Mouse (Mus musculus): ENCODE measurements at regions not wholly inside any gene's neighbourhood (a gene's known extent, or its start where the extent isn't known, plus 50 kb on each side); places are given as distances from the start of the nearest gene placed in this dataset.

- 79% methylated on average over 7 of the region's 7 CpGs for WGBS
- no peak overlapping the region for H3K27ac ChIP-seq (replicated peaks in 1 of 2; ENCODE audit: control insufficient read depth in 1 of 2, insufficient read depth in 1 of 2, low read depth in 2 of 2, low read length in 2 of 2)
- no peak for ATAC-seq (ENCODE audit: insufficient number of reproducible peaks, insufficient read depth, low FRiP score, low read depth)
These were observed 107.2 kb upstream of the Id4 start for GRCm38 (mm10) chr13:48153684-48154413.

GRCm38 (mm10) chr13:48154414-48155105 is 106.5 kb upstream of the Id4 start:
- Histone ChIP-seq H3K27me3 (ENCODE audit: control insufficient read depth, insufficient read depth, low read length) (no peaks in the 10 kb centered on the region), H3K4me3 (ENCODE audit: control insufficient read depth in 1 of 2, insufficient read depth in 1 of 2, low read depth in 1 of 2, low read length in 2 of 2) (no peak overlapping the region), H3K27ac (replicated peaks in 1 of 2; ENCODE audit: control insufficient read depth in 1 of 2, insufficient read depth in 1 of 2, low read depth in 2 of 2, low read length in 2 of 2) (no peak overlapping the region), H3K4me1 (ENCODE audit: control insufficient read depth in 2 of 2, insufficient read depth in 2 of 2, low read length in 2 of 2) (peaks cover 4 to 8% of the 10 kb centered on the region in 2 experiments; a peak in 2 of 4 replicates), H3K36me3 (ENCODE audit: control insufficient read depth, insufficient read depth, low read length) (no peaks in the 10 kb centered on the region), H3K4me2 (ENCODE audit: low read length) (no peak overlapping the region), H3K9ac (ENCODE audit: low read length) (no peak overlapping the region), H3K9me3 (ENCODE audit: control insufficient read depth, low read length) (no peaks in the 10 kb centered on the region)
- ATAC-seq (ENCODE audit: insufficient number of reproducible peaks, insufficient read depth, low FRiP score, low read depth), result no peak
- 61% methylated on average over 6 of the region's 6 CpGs for WGBS

More at GRCm38 (mm10) chr13:48153684-48154413, 107.2 kb upstream of the Id4 start:
- Histone ChIP-seq H3K4me2 (ENCODE audit: low read length) (no peak overlapping the region), H3K9ac (ENCODE audit: low read length) (no peak overlapping the region), H3K36me3 (ENCODE audit: control insufficient read depth, insufficient read depth, low read length) (no peaks in the 10 kb centered on the region), H3K27me3 (ENCODE audit: control insufficient read depth, insufficient read depth, low read length) (no peaks in the 10 kb centered on the region), H3K9me3 (ENCODE audit: control insufficient read depth, low read length) (no peaks in the 10 kb centered on the region), H3K4me1 (ENCODE audit: control insufficient read depth in 2 of 2, insufficient read depth in 2 of 2, low read length in 2 of 2) (peaks cover 0 to 5% of the 10 kb centered on the region in 2 experiments; a peak in 1 of 4 replicates), H3K4me3 (ENCODE audit: control insufficient read depth in 1 of 2, insufficient read depth in 1 of 2, low read depth in 1 of 2, low read length in 2 of 2) (no peak overlapping the region)

GRCm38 (mm10) chr13:48159020-48159910 is 101.8 kb upstream of the Id4 start:
- Histone ChIP-seq H3K4me3 (ENCODE audit: control insufficient read depth in 1 of 2, insufficient read depth in 1 of 2, low read depth in 1 of 2, low read length in 2 of 2) (peak overlapping the region; percentile 19 to 26), H3K27ac (replicated peaks in 1 of 2; ENCODE audit: control insufficient read depth in 1 of 2, insufficient read depth in 1 of 2, low read depth in 2 of 2, low read length in 2 of 2) (peak overlapping the region; percentile 42 to 48), H3K4me1 (ENCODE audit: control insufficient read depth in 2 of 2, insufficient read depth in 2 of 2, low read length in 2 of 2) (peaks cover 4 to 8% of the 10 kb centered on the region in 2 experiments; a peak in 2 of 4 replicates), H3K9ac (ENCODE audit: low read length) (peak overlapping the region; percentile 7; the same call in 1 of the 2 replicates), H3K9me3 (ENCODE audit: control insufficient read depth, low read length) (no peaks in the 10 kb centered on the region), H3K36me3 (ENCODE audit: control insufficient read depth, insufficient read depth, low read length) (no peaks in the 10 kb centered on the region), H3K4me2 (ENCODE audit: low read length) (peak overlapping the region; percentile 55), H3K27me3 (ENCODE audit: control insufficient read depth, insufficient read depth, low read length) (no peaks in the 10 kb centered on the region)
- ATAC-seq (ENCODE audit: insufficient number of reproducible peaks, insufficient read depth, low FRiP score, low read depth), result no peak
- WGBS, result 16% methylated on average over 15 of the region's 15 CpGs

- Histone ChIP-seq H3K27ac (replicated peaks in 1 of 2; ENCODE audit: control insufficient read depth in 1 of 2, insufficient read depth in 1 of 2, low read depth in 2 of 2, low read length in 2 of 2) (no peak overlapping the region), H3K4me3 (ENCODE audit: control insufficient read depth in 1 of 2, insufficient read depth in 1 of 2, low read depth in 1 of 2, low read length in 2 of 2) (no peak overlapping the region), H3K9ac (ENCODE audit: low read length) (no peak overlapping the region), H3K4me1 (ENCODE audit: control insufficient read depth in 2 of 2, insufficient read depth in 2 of 2, low read length in 2 of 2) (peaks cover 4 to 8% of the 10 kb centered on the region in 2 experiments; a peak in 2 of 4 replicates), H3K9me3 (ENCODE audit: control insufficient read depth, low read length) (no peaks in the 10 kb centered on the region), H3K4me2 (ENCODE audit: low read length) (no peak overlapping the region), H3K27me3 (ENCODE audit: control insufficient read depth, insufficient read depth, low read length) (no peaks in the 10 kb centered on the region), H3K36me3 (ENCODE audit: control insufficient read depth, insufficient read depth, low read length) (no peaks in the 10 kb centered on the region)
- WGBS, result 70% methylated on average over 5 of the region's 5 CpGs
- no peak for ATAC-seq (ENCODE audit: insufficient number of reproducible peaks, insufficient read depth, low FRiP score, low read depth)
These were observed 100.9 kb upstream of the Id4 start for GRCm38 (mm10) chr13:48160161-48160560.

- H3K4me2 ChIP-seq (ENCODE audit: low read length), result no peak overlapping the region
- no peak overlapping the region for H3K27ac ChIP-seq (replicated peaks in 1 of 2; ENCODE audit: control insufficient read depth in 1 of 2, insufficient read depth in 1 of 2, low read depth in 2 of 2, low read length in 2 of 2)
- no peaks in the 10 kb centered on the region for H3K9me3 ChIP-seq (ENCODE audit: control insufficient read depth, low read length)
- H3K27me3 ChIP-seq (ENCODE audit: control insufficient read depth, insufficient read depth, low read length), result no peaks in the 10 kb centered on the region
- H3K4me3 ChIP-seq (ENCODE audit: control insufficient read depth in 1 of 2, insufficient read depth in 1 of 2, low read depth in 1 of 2, low read length in 2 of 2), result no peak overlapping the region
- no peaks in the 10 kb centered on the region for H3K36me3 ChIP-seq (ENCODE audit: control insufficient read depth, insufficient read depth, low read length)
- no peak overlapping the region for H3K9ac ChIP-seq (ENCODE audit: low read length)
- 89% methylated on average over 9 of the region's 9 CpGs for WGBS
- ATAC-seq (ENCODE audit: insufficient number of reproducible peaks, insufficient read depth, low FRiP score, low read depth), result no peak
- peaks cover 7 to 14% of the 10 kb centered on the region in 2 experiments; a peak in 3 of 4 replicates for H3K4me1 ChIP-seq (ENCODE audit: control insufficient read depth in 2 of 2, insufficient read depth in 2 of 2, low read length in 2 of 2)
These were observed 99.7 kb upstream of the Id4 start for GRCm38 (mm10) chr13:48161339-48161738.

GRCm38 (mm10) chr13:48164586-48164985 is 96.4 kb upstream of the Id4 start:
- Histone ChIP-seq H3K4me3 (ENCODE audit: control insufficient read depth in 1 of 2, insufficient read depth in 1 of 2, low read depth in 1 of 2, low read length in 2 of 2) (no peak overlapping the region), H3K27me3 (ENCODE audit: control insufficient read depth, insufficient read depth, low read length) (no peaks in the 10 kb centered on the region), H3K4me2 (ENCODE audit: low read length) (no peak overlapping the region), H3K4me1 (ENCODE audit: control insufficient read depth in 2 of 2, insufficient read depth in 2 of 2, low read length in 2 of 2) (peaks cover 7 to 14% of the 10 kb centered on the region in 2 experiments; a peak in 3 of 4 replicates), H3K9me3 (ENCODE audit: control insufficient read depth, low read length) (no peaks in the 10 kb centered on the region), H3K27ac (replicated peaks in 1 of 2; ENCODE audit: control insufficient read depth in 1 of 2, insufficient read depth in 1 of 2, low read depth in 2 of 2, low read length in 2 of 2) (no peak overlapping the region), H3K36me3 (ENCODE audit: control insufficient read depth, insufficient read depth, low read length) (no peaks in the 10 kb centered on the region), H3K9ac (ENCODE audit: low read length) (no peak overlapping the region)
- WGBS, result 90% methylated on average over 6 of the region's 6 CpGs
- ATAC-seq (ENCODE audit: insufficient number of reproducible peaks, insufficient read depth, low FRiP score, low read depth), result no peak

GRCm38 (mm10) chr13:48165838-48166237 is 95.2 kb upstream of the Id4 start:
- H3K9me3 ChIP-seq (ENCODE audit: control insufficient read depth, low read length), result no peaks in the 10 kb centered on the region
- H3K4me2 ChIP-seq (ENCODE audit: low read length), result no peak overlapping the region
- no peak overlapping the region for H3K9ac ChIP-seq (ENCODE audit: low read length)
- H3K36me3 ChIP-seq (ENCODE audit: control insufficient read depth, insufficient read depth, low read length), result no peaks in the 10 kb centered on the region
- H3K27me3 ChIP-seq (ENCODE audit: control insufficient read depth, insufficient read depth, low read length), result no peaks in the 10 kb centered on the region
- peak overlapping the region in 1 of 2 experiments; percentile 15; a peak in 1 of 4 replicates for H3K27ac ChIP-seq (replicated peaks in 1 of 2; ENCODE audit: control insufficient read depth in 1 of 2, insufficient read depth in 1 of 2, low read depth in 2 of 2, low read length in 2 of 2)
- peaks cover 7 to 14% of the 10 kb centered on the region in 2 experiments; a peak in 3 of 4 replicates for H3K4me1 ChIP-seq (ENCODE audit: control insufficient read depth in 2 of 2, insufficient read depth in 2 of 2, low read length in 2 of 2)
- ATAC-seq (ENCODE audit: insufficient number of reproducible peaks, insufficient read depth, low FRiP score, low read depth), result no peak
- WGBS, result 70% methylated on average over 1 of the region's 1 CpGs
- H3K4me3 ChIP-seq (ENCODE audit: control insufficient read depth in 1 of 2, insufficient read depth in 1 of 2, low read depth in 1 of 2, low read length in 2 of 2), result no peak overlapping the region
